Mouse (Mus musculus) E14TG2a.4 (cell line): ENCODE results near the gene Me3.

Source experiments
- H3K27me3 ChIP-seq: 2 replicates; pipeline ENCODE4 v1.6.1; 2014; ENCODE audit warnings: low read length, control low read depth; ENCODE audit not compliant: insufficient read depth
- H3K36me3 ChIP-seq: 2 replicates; pipeline ENCODE4 v1.6.1; 2014; ENCODE audit warnings: low read length, control low read depth; ENCODE audit not compliant: insufficient read depth
- H3K4me1 ChIP-seq: replicated peaks from 2 replicates; pipeline ENCODE4 v1.6.1; 2014; ENCODE audit warnings: low read depth, low read length, control low read depth
- H3K4me3 ChIP-seq: replicated peaks from 2 replicates; pipeline ENCODE4 v1.5.1; 2014; ENCODE audit warnings: mild to moderate bottlenecking, low read length
- H3K9me3 ChIP-seq: 2 replicates; pipeline ENCODE4 v1.6.1; 2014; ENCODE audit warnings: low read length, control low read depth
- CTCF ChIP-seq: conservative IDR thresholded peaks from 2 replicates; pipeline ENCODE4 v1.5.1; 2014; ENCODE audit warnings: low read length
- NANOG ChIP-seq: IDR thresholded peaks from 2 replicates; pipeline ENCODE4 v1.6.1; 2014; ENCODE audit warnings: borderline replicate concordance, low read length, mixed read lengths
- POU5F1 ChIP-seq: IDR thresholded peaks from 2 replicates; pipeline ENCODE4 v1.6.1; 2014; ENCODE audit warnings: low read length, borderline replicate concordance

Me3 gene

GRCm38 (mm10) chr7:89772906-89773305 is 140.7 kb downstream of the Me3 start:
- H3K9me3 ChIP-seq: peaks cover 11% of the 10 kb centered on the region; the same call in 1 of the 2 replicates
- no peaks in the 10 kb centered on the region for H3K27me3 ChIP-seq
- peaks cover 24% of the 10 kb centered on the region for H3K4me1 ChIP-seq
- 0 out of 2 replicates have a peak overlapping the region, but pooled peaks have one; percentile 26 for H3K4me3 ChIP-seq
- TF ChIP-seq CTCF (no peak), POU5F1 (no peak), NANOG (no peak)
- no peaks in the 10 kb centered on the region for H3K36me3 ChIP-seq

- Histone ChIP-seq H3K27me3 (no peaks in the 10 kb centered on the region), H3K4me1 (peaks cover 24% of the 10 kb centered on the region)
- no peak for TF ChIP-seq NANOG
- TF ChIP-seq POU5F1: no peak
- TF ChIP-seq CTCF: no peak
These were observed 141.2 kb downstream of the Me3 start for GRCm38 (mm10) chr7:89773352-89773921.

GRCm38 (mm10) chr7:89773926-89774325 is 141.7 kb downstream of the Me3 start:
- H3K27me3 ChIP-seq: no peaks in the 10 kb centered on the region
- H3K36me3 ChIP-seq: no peaks in the 10 kb centered on the region

More at GRCm38 (mm10) chr7:89773352-89773921, 141.2 kb downstream of the Me3 start:
- Histone ChIP-seq H3K36me3 (no peaks in the 10 kb centered on the region), H3K4me3 (peak overlapping the region; percentile 26; the same call in 1 of the 2 replicates), H3K9me3 (peaks cover 11% of the 10 kb centered on the region; the same call in 1 of the 2 replicates)

GRCm38 (mm10) chr7:89775848-89776247 is 143.7 kb downstream of the Me3 start:
- TF ChIP-seq POU5F1: no peak
- no peak for TF ChIP-seq NANOG
- no peak for TF ChIP-seq CTCF
- Histone ChIP-seq H3K4me3 (no peak overlapping the region), H3K9me3 (peaks cover under 1% of the 10 kb centered on the region; the same call in 1 of the 2 replicates), H3K27me3 (no peaks in the 10 kb centered on the region), H3K4me1 (peaks cover 24% of the 10 kb centered on the region), H3K36me3 (no peaks in the 10 kb centered on the region)

More at GRCm38 (mm10) chr7:89773926-89774325, 141.7 kb downstream of the Me3 start:
- Histone ChIP-seq H3K4me3 (no peak overlapping the region), H3K4me1 (peaks cover 24% of the 10 kb centered on the region), H3K9me3 (peaks cover 11% of the 10 kb centered on the region; the same call in 1 of the 2 replicates)
- TF ChIP-seq POU5F1 (0 out of 2 replicates have a peak, but pooled peaks have one; percentile 32), CTCF (no peak), NANOG (no peak)

- Histone ChIP-seq H3K36me3 (no peaks in the 10 kb centered on the region), H3K9me3 (no peaks in the 10 kb centered on the region), H3K4me1 (no peaks in the 10 kb centered on the region), H3K4me3 (no peak overlapping the region), H3K27me3 (no peaks in the 10 kb centered on the region)
- TF ChIP-seq CTCF (no peak), POU5F1 (no peak), NANOG (no peak)
These were observed 149.2 kb downstream of the Me3 start for GRCm38 (mm10) chr7:89781391-89781790.

GRCm38 (mm10) chr7:89787735-89788134 is 155.5 kb downstream of the Me3 start:
- H3K36me3 ChIP-seq: no peaks in the 10 kb centered on the region
- no peak overlapping the region for H3K4me3 ChIP-seq
- no peaks in the 10 kb centered on the region for H3K9me3 ChIP-seq
- H3K4me1 ChIP-seq: no peaks in the 10 kb centered on the region
- no peaks in the 10 kb centered on the region for H3K27me3 ChIP-seq
- no peak for TF ChIP-seq POU5F1

GRCm38 (mm10) chr7:89792576-89792975 is 160.4 kb downstream of the Me3 start:
- Histone ChIP-seq H3K4me1 (0 out of 2 replicates have a peak, but pooled peaks cover 4% of the 10 kb centered on the region), H3K4me3 (no peak overlapping the region), H3K27me3 (no peaks in the 10 kb centered on the region), H3K36me3 (no peaks in the 10 kb centered on the region), H3K9me3 (peaks cover 8% of the 10 kb centered on the region)
- no peak for TF ChIP-seq CTCF
- no peak for TF ChIP-seq NANOG

GRCm38 (mm10) chr7:89795366-89795765 is 163.2 kb downstream of the Me3 start:
- Histone ChIP-seq H3K9me3 (peaks cover 8% of the 10 kb centered on the region), H3K27me3 (no peaks in the 10 kb centered on the region), H3K36me3 (no peaks in the 10 kb centered on the region), H3K4me3 (no peak overlapping the region), H3K4me1 (peaks cover 4% of the 10 kb centered on the region; the same call in 1 of the 2 replicates)
- TF ChIP-seq CTCF: no peak

- TF ChIP-seq CTCF (no peak), NANOG (no peak), POU5F1 (no peak)
- H3K4me1 ChIP-seq: peaks cover 4% of the 10 kb centered on the region; the same call in 1 of the 2 replicates
- no peaks in the 10 kb centered on the region for H3K27me3 ChIP-seq
- no peaks in the 10 kb centered on the region for H3K36me3 ChIP-seq
- peaks cover 8% of the 10 kb centered on the region for H3K9me3 ChIP-seq
- no peak overlapping the region for H3K4me3 ChIP-seq
These were observed 164.2 kb downstream of the Me3 start for GRCm38 (mm10) chr7:89796351-89796801.
